Mouse (Mus musculus) CD4-positive, CD25-positive, alpha-beta regulatory T cell, adult 4 months (primary cell): ENCODE data around the gene Asb2. TPM values are rescaled to one million over a fixed set of nuclear protein-coding genes. Genes with fewer than 3 reads are reported as not detected.

Experiments used
- ATAC-seq: one replicate; pipeline ENCODE4 v1.8.0; 2017
- polyA plus RNA-seq, 2 experiments: library from polyadenylated mRNA; unstranded; fragments of 100-300 nt; shearing (Covaris generic); gene quantifications; one replicate each; pipeline ENCODE4 v1.2.1; 2017

The Asb2 gene
- polyA plus RNA-seq = 10 to 100 TPM; 25.2 to 31.4 TPM

DNA sequence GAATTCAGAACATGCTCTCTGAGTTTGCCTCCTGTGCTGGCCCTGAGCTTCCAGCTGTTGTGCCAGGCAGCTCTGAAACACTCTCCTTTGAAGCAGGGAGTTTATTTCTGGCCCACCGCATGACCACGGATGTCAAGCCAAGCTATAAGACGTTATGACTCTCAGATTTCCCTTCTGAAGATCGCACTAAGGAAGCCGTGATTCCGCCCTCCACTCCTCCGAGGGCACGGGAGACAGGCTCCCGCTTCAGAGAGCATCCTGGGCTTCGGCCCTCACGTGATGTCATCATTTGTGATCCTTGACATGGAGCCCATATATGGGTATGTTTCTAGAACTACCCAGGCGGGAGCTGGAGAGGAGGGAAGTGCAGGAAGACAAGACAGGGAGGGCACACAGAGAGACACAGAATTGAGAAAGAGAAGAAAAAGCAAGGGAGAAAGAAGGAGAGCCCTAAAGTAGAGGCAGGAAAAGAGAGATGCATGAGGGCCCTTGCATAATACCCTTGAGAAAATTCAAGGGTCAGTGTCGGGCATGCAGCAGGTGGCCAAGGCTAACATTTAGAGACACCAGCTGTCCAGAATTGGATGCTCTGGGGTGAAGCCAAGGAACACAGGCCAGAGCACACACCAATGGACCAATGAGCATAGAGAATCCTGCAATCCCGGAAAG lies at the start of gene Asb2:
Gene Asb2 (minus strand): TSS at position 256 of the 669 bp plus-strand sequence.
- no peak for ATAC-seq

DNA sequence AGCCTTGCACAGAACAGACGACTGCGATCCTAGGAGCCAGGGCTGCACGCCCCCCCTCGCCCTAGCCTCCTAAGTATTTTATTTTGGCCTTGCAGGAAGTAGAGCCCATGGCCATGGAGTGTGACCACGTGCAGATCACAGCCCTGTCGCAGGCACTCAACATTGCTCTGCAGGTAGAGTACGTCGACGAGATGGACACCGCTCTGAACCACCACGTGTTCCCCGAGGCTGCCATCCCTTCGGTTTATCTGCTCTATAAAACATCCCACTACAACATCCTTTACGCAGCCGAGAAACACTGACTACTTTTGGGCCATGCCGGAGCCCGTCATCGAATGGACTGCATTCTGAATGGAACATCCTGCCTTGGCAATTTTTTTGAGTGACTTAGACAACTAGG lies 48.3 kb upstream of the Asb2 start:
- ATAC-seq = no peak

GRCm38 (mm10) chr12:103396751-103397150 lies 41.0 kb upstream of the Asb2 start:
- no peak for ATAC-seq

GRCm38 (mm10) chr12:103395486-103396275 lies 39.9 kb upstream of the Asb2 start:
- no peak for ATAC-seq

DNA sequence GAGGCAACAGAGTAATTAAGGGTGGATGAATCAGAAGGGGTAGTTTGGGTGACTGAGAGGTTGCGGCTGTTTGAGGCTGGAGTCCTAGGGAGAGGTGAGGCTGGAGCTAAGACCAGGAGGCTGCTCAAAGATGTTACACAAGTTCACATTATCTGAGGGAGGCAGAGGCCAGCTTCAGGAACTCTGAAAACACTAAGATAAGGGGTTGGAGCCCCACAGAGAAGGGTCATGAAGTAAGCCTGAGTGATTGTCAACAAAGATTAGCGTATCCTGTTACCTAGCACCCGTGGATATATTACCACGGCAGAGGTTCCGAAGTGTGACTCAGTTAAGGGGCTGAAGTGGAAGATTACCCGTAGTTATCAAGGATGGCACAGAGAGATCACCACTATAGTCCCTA lies 37.7 kb upstream of the Asb2 start:
- no peak for ATAC-seq

- ATAC-seq = no peak
Observed at GRCm38 (mm10) chr12:103391098-103391497, 35.3 kb upstream of the Asb2 start.

- no peak for ATAC-seq
Observed at GRCm38 (mm10) chr12:103389982-103390381, 34.2 kb upstream of the Asb2 start.

DNA sequence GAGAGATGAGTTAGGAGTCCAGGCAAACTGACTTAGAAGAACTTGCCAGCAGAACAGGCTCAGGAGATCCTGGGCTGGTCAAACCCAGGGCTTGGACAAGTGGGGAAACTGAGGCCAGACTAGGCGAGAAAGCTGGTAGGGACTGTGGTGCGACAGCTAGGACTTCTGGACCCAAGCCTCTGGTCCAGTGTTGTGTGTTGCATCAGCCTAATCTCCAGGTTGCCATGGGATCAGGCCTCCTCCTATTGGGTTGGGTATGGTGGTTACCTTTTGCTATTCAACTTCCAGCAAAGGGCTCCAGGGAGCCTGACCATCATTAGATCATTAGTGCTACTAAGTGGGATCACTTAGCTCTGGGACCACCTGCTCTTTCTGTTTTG lies 33.5 kb upstream of the Asb2 start:
- no peak for ATAC-seq

GRCm38 (mm10) chr12:103388505-103389347 lies 32.9 kb upstream of the Asb2 start, which contains the start of gene Otub2:
Gene Otub2, plus strand, starts transcription at chr12:103388682.
- peak; percentile 98 for ATAC-seq

DNA sequence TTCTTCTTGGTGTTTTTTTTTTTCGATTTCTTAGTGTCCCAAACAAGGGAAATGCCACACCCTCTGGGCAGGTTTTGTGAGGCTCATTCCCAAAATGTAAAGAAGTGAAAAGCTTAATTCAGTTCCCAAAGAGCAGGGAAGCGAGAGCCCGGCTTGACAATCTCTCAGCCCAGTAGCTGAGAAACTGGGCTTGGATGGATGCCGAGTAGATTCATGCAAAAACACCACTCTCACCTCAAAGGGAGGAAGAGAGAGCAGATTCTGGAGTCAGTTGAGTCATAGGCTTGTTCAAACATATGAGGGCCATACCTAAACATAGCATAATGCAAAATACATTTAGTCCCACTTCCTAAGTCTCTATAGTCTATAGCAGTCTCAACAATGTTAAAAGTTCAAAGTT lies 24.4 kb upstream of the Asb2 start:
- ATAC-seq = no peak

- ATAC-seq = no peak
Observed at GRCm38 (mm10) chr12:103376774-103377173, 21.0 kb upstream of the Asb2 start.

DNA sequence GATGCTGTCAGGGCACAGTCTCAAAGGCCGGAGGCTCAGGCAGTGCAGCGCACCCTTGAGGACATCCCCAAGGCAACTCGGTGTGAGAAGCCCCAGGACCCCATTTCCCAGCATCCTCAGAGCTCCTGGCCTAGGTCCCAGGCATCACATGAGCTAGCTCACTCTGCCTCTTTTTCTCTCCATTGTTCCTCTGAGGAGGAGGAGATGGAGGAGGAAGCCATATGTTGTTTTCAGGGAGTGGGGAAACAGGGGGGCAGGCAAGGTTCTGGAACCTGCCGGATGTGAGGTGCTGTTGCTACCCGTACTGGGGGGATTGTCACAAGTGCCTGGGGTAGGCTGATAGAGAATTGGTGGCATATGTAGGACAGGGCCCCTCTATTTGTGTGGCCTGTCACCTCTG lies 20.3 kb upstream of the Asb2 start:
- ATAC-seq = no peak

- ATAC-seq = no peak
Observed at GRCm38 (mm10) chr12:103373530-103374236, 17.9 kb upstream of the Asb2 start.

GRCm38 (mm10) chr12:103371711-103372110 lies 15.9 kb upstream of the Asb2 start:
- peak; percentile 61 for ATAC-seq

- no peak for ATAC-seq
Observed at GRCm38 (mm10) chr12:103370861-103371260, 15.1 kb upstream of the Asb2 start.

DNA sequence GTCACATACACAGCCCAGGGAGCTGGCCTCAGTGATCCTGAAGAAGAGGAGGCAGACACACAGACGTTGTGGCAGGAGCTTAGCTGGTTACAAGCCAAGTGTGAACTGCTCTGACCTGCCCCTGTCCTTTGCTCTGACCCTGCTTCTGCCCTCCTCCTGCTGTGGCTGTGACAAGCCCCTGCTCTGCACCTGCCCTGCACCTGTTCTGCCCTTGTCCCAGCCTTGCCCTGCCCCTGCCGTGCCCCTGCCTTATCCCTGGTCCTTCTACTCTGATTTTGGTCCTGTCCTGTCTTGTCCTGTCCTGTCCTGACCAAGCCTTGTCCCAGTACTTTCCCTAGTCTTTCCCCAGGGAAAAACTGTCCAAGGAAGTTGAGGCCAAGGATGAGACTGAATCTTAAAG lies 13.0 kb upstream of the Asb2 start:
- no peak for ATAC-seq

DNA sequence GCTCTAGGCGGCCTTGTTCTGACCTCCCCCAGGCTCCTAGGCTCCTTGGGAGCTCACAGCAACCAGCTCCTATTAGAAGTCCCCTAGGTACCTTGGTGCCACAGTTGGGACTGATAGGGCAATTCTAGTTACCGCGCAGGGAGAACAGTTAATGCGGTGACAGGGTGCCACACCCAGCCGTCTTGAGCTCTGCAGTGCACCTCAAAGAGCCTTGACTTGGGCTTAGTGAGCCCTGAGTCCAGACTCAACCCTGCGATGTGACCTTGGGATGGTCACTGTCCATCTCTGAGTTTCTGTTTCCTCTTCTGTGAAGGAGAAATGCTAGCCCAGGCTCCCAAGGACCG lies 12.5 kb upstream of the Asb2 start:
- no peak for ATAC-seq

- peak; percentile 77 for ATAC-seq
Observed at GRCm38 (mm10) chr12:103367620-103368325, 12.0 kb upstream of the Asb2 start.

GRCm38 (mm10) chr12:103367171-103367570 lies 11.4 kb upstream of the Asb2 start:
- no peak for ATAC-seq

GRCm38 (mm10) chr12:103362336-103362735 lies 6.5 kb upstream of the Asb2 start:
- ATAC-seq = no peak

DNA sequence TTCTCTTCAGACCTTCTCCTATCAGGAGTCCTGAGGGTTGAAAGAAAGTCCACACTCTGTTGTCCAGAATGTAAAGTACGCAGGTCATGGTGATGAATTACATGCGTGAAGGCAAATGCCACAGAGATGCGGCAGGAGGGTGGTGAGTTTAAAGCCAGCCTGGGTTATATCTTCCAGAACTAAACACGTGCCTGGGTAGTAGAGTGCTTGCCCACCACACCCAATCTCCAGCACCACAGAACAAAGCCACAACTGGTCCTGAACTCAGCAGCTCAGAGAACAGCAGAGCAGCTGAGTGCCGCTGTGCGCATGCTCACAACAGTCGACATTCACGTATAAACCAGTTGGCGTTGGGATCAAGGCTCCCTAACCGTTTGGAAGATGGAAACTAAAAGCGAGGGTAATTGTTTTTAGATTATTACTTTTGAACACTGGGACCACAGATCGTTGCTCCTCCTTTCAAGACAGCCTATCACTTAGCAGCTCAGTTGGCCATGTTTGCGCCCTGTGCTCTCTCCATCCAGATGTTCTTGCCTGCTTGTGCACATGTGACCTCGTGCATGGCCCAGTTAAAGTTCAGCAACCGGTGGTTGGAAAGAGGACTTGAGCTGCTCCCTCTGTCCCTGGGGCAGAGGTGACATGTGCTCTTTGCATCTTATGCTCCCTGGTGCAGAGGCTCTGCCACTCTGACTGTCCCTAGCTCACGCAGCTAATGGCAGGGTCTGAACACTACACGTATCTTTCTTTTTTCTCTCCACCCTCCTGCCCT lies 5.9 kb upstream of the Asb2 start:
- no peak for ATAC-seq
